Mouse (Mus musculus): ENCODE results near the gene Tnn. TPM values are rescaled to one million over a fixed set of nuclear protein-coding genes. Genes with fewer than 3 reads are reported as not detected.

Gene Tnn
- polyA plus RNA-seq, 1 experiment from 2014 or later = not detected

- no peak overlapping the region for H3K4me2 ChIP-seq (ENCODE audit: low read depth, low read length)
- 70% methylated on average over 5 of the region's 5 CpGs for WGBS (ENCODE audit: insufficient replicate concordance)
- H3K9me3 ChIP-seq (ENCODE audit: low read length) = no peaks in the 10 kb centered on the region
- H3K4me3 ChIP-seq (ENCODE audit: low read depth, low read length) = no peak overlapping the region
- H3K27me3 ChIP-seq (ENCODE audit: insufficient read depth, low read length) = no peaks in the 10 kb centered on the region
- no peak for ATAC-seq
- no peaks in the 10 kb centered on the region for H3K4me1 ChIP-seq (ENCODE audit: insufficient read depth)
- no peak overlapping the region for H3K27ac ChIP-seq (ENCODE audit: low read depth)
- H3K36me3 ChIP-seq (replicated peaks; ENCODE audit: insufficient read depth, low read length) = no peaks in the 10 kb centered on the region
- DNase-seq = no peak
- no peak for TF ChIP-seq EP300 (IDR thresholded peaks at IDR 0.05; ENCODE audit: low read depth)
- no peak for TF ChIP-seq CTCF (IDR thresholded peaks at IDR 0.05; ENCODE audit: low read depth)
- H3K9ac ChIP-seq (replicated peaks) = no peak overlapping the region
Measured at GRCm38 (mm10) chr1:160100996-160101395, 52.4 kb downstream of the Tnn start.

GRCm38 (mm10) chr1:160099659-160100302 lies 53.6 kb downstream of the Tnn start:
- TF ChIP-seq CTCF (IDR thresholded peaks at IDR 0.05; ENCODE audit: low read depth) (peak; percentile 20), EP300 (IDR thresholded peaks at IDR 0.05; ENCODE audit: low read depth) (no peak)

DNA sequence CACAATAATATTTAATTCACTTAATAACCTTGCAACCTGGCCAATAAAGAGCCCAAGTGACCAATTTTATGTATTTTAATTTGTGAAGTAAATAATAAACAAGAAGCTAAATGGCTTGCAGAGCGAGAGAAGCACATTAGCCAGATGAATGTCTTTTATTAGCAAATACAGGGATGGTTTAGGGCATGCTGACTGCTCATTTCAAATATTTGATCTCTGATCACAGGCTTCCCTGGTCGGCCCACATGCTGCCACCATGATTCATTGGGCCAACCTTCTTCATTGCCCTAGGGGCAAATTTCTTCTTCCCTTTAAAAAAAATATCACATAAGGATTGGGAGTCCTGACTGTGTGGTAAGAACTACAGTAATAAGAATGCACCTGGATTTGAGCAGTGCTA lies 66.7 kb downstream of the Tnn start:
- no peak for DNase-seq
- H3K9ac ChIP-seq (replicated peaks) = no peak overlapping the region
- H3K36me3 ChIP-seq (replicated peaks; ENCODE audit: insufficient read depth, low read length) = no peaks in the 10 kb centered on the region
- TF ChIP-seq EP300 (IDR thresholded peaks at IDR 0.05; ENCODE audit: low read depth) = no peak
- TF ChIP-seq CTCF (IDR thresholded peaks at IDR 0.05; ENCODE audit: low read depth) = no peak
- ATAC-seq = no peak
- H3K4me2 ChIP-seq (ENCODE audit: low read depth, low read length) = no peak overlapping the region
- no peaks in the 10 kb centered on the region for H3K4me1 ChIP-seq (ENCODE audit: insufficient read depth)
- 71% methylated on average over 2 of the region's 2 CpGs for WGBS (ENCODE audit: insufficient replicate concordance)
- H3K27ac ChIP-seq (ENCODE audit: low read depth) = no peak overlapping the region
- H3K4me3 ChIP-seq (ENCODE audit: low read depth, low read length) = no peak overlapping the region
- H3K27me3 ChIP-seq (ENCODE audit: insufficient read depth, low read length) = no peaks in the 10 kb centered on the region
- no peaks in the 10 kb centered on the region for H3K9me3 ChIP-seq (ENCODE audit: low read length)

More at GRCm38 (mm10) chr1:160099659-160100302, 53.6 kb downstream of the Tnn start:
- H3K4me1 ChIP-seq (ENCODE audit: insufficient read depth) = no peaks in the 10 kb centered on the region
- no peaks in the 10 kb centered on the region for H3K36me3 ChIP-seq (replicated peaks; ENCODE audit: insufficient read depth, low read length)
- WGBS (ENCODE audit: insufficient replicate concordance) = 72% methylated on average over 5 of the region's 5 CpGs
- no peak overlapping the region for H3K9ac ChIP-seq (replicated peaks)
- H3K27ac ChIP-seq (ENCODE audit: low read depth) = no peak overlapping the region
- H3K9me3 ChIP-seq (ENCODE audit: low read length) = no peaks in the 10 kb centered on the region
- H3K4me2 ChIP-seq (ENCODE audit: low read depth, low read length) = no peak overlapping the region
- H3K27me3 ChIP-seq (ENCODE audit: insufficient read depth, low read length) = no peaks in the 10 kb centered on the region
- DNase-seq (no peak), ATAC-seq (no peak)
- H3K4me3 ChIP-seq (ENCODE audit: low read depth, low read length) = no peak overlapping the region

GRCm38 (mm10) chr1:160084239-160084638 lies 69.1 kb downstream of the Tnn start:
- Histone ChIP-seq H3K27ac (ENCODE audit: low read depth) (no peak overlapping the region), H3K9ac (replicated peaks) (no peak overlapping the region), H3K27me3 (ENCODE audit: insufficient read depth, low read length) (no peaks in the 10 kb centered on the region), H3K4me2 (ENCODE audit: low read depth, low read length) (no peak overlapping the region), H3K9me3 (ENCODE audit: low read length) (no peaks in the 10 kb centered on the region), H3K36me3 (replicated peaks; ENCODE audit: insufficient read depth, low read length) (no peaks in the 10 kb centered on the region), H3K4me3 (ENCODE audit: low read depth, low read length) (no peak overlapping the region), H3K4me1 (ENCODE audit: insufficient read depth) (peaks cover 4% of the 10 kb centered on the region; the same call in 1 of the 2 replicates)
- ATAC-seq = no peak
- no peak for DNase-seq
- WGBS (ENCODE audit: insufficient replicate concordance) = 70% methylated on average over 1 of the region's 1 CpGs
- no peak for TF ChIP-seq CTCF (IDR thresholded peaks at IDR 0.05; ENCODE audit: low read depth)
- TF ChIP-seq EP300 (IDR thresholded peaks at IDR 0.05; ENCODE audit: low read depth) = no peak

GRCm38 (mm10) chr1:160082647-160083046 lies 70.7 kb downstream of the Tnn start:
- H3K9ac ChIP-seq (replicated peaks) = no peak overlapping the region
- H3K4me3 ChIP-seq (ENCODE audit: low read depth, low read length) = no peak overlapping the region
- 78% methylated on average over 1 of the region's 1 CpGs for WGBS (ENCODE audit: insufficient replicate concordance)
- TF ChIP-seq EP300 (IDR thresholded peaks at IDR 0.05; ENCODE audit: low read depth) = no peak
- no peak for TF ChIP-seq CTCF (IDR thresholded peaks at IDR 0.05; ENCODE audit: low read depth)
- H3K36me3 ChIP-seq (replicated peaks; ENCODE audit: insufficient read depth, low read length) = 0 out of 2 replicates have a peak, but pooled peaks cover under 1% of the 10 kb centered on the region
- peaks cover 4% of the 10 kb centered on the region; the same call in 1 of the 2 replicates for H3K4me1 ChIP-seq (ENCODE audit: insufficient read depth)
- H3K27ac ChIP-seq (ENCODE audit: low read depth) = no peak overlapping the region
- no peaks in the 10 kb centered on the region for H3K9me3 ChIP-seq (ENCODE audit: low read length)
- no peak for DNase-seq
- no peaks in the 10 kb centered on the region for H3K27me3 ChIP-seq (ENCODE audit: insufficient read depth, low read length)
- no peak for ATAC-seq
- no peak overlapping the region for H3K4me2 ChIP-seq (ENCODE audit: low read depth, low read length)

DNA sequence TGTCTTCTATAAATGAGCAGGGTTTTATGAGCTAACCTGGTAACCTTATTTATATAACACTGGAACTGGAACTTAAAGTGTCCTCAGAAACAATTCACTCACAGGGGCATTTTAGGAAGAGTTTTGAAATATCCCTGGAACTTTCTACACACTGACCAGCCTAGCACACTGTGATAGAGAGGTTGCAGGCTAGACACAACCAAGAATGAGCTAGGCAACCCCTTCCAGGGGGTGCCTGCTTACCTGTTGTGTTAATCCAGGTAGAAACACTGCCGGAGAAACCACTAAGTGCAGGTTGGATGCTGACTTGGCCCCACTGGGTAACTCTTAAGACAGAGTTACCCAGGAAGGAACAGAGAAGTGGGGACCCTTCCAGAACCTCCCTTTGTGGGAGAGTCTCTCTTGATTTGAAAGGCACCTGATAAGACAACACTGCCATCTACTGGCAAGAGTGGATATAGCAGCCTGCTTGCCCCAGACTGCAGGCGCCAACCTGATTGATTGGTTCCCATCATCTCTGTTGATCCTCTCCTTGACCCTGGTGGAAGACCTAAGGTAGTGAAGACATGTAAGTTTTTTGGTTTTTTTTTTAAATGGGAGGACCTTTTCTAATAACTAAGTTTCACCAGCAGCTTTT lies 72.5 kb downstream of the Tnn start:
- no peak overlapping the region for H3K4me3 ChIP-seq (ENCODE audit: low read depth, low read length)
- DNase-seq = peak; percentile 88
- H3K9me3 ChIP-seq (ENCODE audit: low read length) = no peaks in the 10 kb centered on the region
- H3K4me2 ChIP-seq (ENCODE audit: low read depth, low read length) = no peak overlapping the region
- H3K27ac ChIP-seq (ENCODE audit: low read depth) = no peak overlapping the region
- WGBS (ENCODE audit: insufficient replicate concordance) = 29% methylated on average over 2 of the region's 2 CpGs
- peaks cover 13% of the 10 kb centered on the region for H3K36me3 ChIP-seq (replicated peaks; ENCODE audit: insufficient read depth, low read length)
- no peak overlapping the region for H3K9ac ChIP-seq (replicated peaks)
- H3K27me3 ChIP-seq (ENCODE audit: insufficient read depth, low read length) = no peaks in the 10 kb centered on the region
- peaks cover 4% of the 10 kb centered on the region; the same call in 1 of the 2 replicates for H3K4me1 ChIP-seq (ENCODE audit: insufficient read depth)
- peak; percentile 52 for ATAC-seq
- TF ChIP-seq CTCF (IDR thresholded peaks at IDR 0.05; ENCODE audit: low read depth) = peak; percentile 98
- TF ChIP-seq EP300 (IDR thresholded peaks at IDR 0.05; ENCODE audit: low read depth) = no peak

Measured in liver, postnatal 0 days (tissue).